Mouse (Mus musculus) effector memory CD4-positive, alpha-beta T cell, adult 5 months (primary cell): Measurements from ENCODE around the gene Coa7. TPM values are rescaled to one million over a fixed set of nuclear protein-coding genes. Genes with fewer than 3 reads are reported as not detected.

Experiments used
- polyA plus RNA-seq: library from polyadenylated mRNA; unstranded; fragments of 100-300 nt; shearing (Covaris generic); gene quantifications from one replicate; pipeline ENCODE4 v1.2.1, GENCODE M21; 2017

Coa7 gene
- polyA plus RNA-seq, result 31.6 TPM

DNA sequence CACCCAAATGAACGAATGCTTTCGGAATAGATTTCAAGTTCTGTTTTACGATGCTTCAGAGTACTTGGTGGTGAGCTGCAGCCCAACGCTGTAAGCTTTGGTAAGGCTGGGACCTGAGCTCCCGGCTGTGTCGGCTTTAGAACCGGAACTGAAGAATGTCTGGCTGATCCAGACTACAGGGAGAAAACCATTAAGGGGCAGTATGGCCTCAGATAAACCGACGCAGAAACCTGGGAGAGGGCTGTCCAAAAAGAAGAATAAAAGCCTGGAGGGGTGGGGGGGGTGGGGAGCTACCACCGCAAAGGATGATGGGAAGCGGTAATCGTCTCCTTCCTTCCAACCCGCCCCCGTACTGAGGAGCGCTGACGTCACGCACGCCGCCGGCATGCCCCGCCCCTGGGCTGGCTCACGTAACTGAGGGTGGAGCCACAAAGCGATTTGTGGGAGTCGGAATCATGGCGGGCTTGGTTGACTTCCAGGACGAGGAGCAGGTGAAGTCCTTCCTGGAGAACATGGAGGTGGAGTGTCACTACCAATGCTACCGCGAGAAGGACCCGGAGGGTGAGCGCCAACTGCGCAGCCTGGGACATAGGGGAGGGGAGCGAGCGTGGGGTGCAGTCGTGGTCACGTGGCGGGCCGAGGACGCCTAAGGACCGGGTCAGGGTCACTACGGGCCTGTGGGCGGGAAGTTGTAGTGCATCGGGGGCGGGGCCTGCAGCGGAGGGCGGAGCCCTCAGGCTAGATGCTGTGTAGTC lies at the start of gene Coa7:
Gene Coa7, plus strand, starts transcription at position 411 of the 755 bp plus-strand sequence.

DNA sequence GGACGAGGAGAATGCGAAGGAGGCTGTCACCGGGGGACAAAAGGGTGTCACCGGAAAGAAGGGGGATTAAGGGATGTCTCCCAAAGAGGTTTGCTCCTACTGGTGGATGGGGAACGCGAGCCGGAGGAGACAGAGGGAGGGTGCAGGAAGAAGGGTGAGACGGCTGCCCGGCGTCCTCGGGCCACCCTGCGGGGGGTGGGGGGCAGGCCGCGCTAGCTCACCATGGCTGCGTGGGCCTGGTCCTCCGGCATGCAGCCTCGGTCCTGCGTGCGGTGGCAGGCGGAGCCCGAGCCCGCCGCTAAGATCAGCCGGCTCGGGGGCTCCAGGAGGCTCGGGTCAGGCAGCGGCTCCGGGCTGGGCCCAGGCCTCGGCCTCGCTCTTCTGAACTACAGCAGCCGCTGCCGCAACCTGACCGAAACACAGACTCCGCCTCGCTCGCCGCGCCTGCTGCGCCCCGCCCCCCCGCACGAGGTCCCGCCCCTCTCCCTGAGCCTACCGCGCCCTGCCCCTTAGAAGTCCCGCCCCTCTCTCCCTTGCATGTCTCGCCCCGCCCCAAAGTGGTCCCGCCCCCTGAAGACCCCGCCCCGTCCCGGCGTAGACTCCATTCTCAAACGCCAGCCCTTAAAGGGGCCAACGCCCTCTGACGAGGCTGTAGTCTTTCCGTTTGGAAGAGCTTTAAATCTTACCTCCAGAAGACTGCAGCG lies 27.1 kb upstream of the Coa7 start, which contains the start of gene Zyg11b:
Gene Zyg11b, minus strand, starts transcription at position 427 of the 704 bp plus-strand sequence.

DNA sequence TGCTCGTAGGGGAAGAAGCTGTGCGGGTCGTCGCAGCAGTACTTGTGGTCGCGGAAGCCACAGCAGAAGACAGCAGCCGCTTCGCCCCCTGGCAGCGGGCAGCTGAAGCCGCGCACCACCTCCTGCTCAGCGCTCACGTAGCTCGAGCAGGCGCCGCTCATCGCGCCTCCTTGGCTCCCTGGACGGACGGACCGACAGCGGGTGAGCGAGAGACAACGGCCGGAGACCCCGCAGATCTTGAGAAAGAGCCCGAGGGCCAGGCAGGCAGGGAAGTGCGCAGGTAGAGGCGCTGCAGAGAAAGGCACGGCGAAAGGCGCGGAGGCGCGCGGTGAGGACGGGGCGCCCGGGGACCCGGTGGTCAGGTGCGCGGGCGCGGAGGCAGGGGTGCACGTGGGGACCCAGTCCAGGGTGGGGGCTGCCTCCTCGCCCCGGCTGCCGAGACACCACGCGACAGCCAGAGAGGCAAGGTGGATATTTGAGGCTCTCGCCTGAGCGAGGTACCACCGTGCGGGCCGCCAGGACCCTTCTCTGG lies 55.3 kb downstream of the Coa7 start, which contains the start of gene Shisal2a:
Gene Shisal2a, minus strand, starts transcription at position 167 of the 532 bp plus-strand sequence.

Other genes starting within 250 kb of the Coa7 start
- gene Podn, start 231.7 kb upstream of the Coa7 start, polyA plus RNA-seq, result not detected
- 223 TPM for gene Scp2, start 183.1 kb upstream of the Coa7 start, polyA plus RNA-seq
- gene Echdc2, start 162.7 kb upstream of the Coa7 start, polyA plus RNA-seq, result 2.1 TPM
- not detected for gene Zyg11a, start 110.1 kb upstream of the Coa7 start, polyA plus RNA-seq
- gene Zyg11b, start 27.0 kb upstream of the Coa7 start, polyA plus RNA-seq, result 21.8 TPM
- not detected for gene Shisal2a, start 55.2 kb downstream of the Coa7 start, polyA plus RNA-seq
- not detected for gene Gpx7, start 78.8 kb downstream of the Coa7 start, polyA plus RNA-seq
- 185 TPM for gene Tut4, start 131.3 kb downstream of the Coa7 start, polyA plus RNA-seq